Mouse (Mus musculus) liver, embryonic 14.5 days (tissue): Measurements from ENCODE around the gene Unc5a.

Experiments used
- CTCF ChIP-seq: IDR thresholded peaks from 2 replicates; pipeline ENCODE4 v1.5.1; 2016; ENCODE audit warnings: antibody characterized with exemption, low read depth, control low read depth
- EP300 ChIP-seq: IDR thresholded peaks from 2 replicates; pipeline ENCODE4 v1.6.1; 2016; ENCODE audit warnings: antibody characterized with exemption, low read depth

DNA sequence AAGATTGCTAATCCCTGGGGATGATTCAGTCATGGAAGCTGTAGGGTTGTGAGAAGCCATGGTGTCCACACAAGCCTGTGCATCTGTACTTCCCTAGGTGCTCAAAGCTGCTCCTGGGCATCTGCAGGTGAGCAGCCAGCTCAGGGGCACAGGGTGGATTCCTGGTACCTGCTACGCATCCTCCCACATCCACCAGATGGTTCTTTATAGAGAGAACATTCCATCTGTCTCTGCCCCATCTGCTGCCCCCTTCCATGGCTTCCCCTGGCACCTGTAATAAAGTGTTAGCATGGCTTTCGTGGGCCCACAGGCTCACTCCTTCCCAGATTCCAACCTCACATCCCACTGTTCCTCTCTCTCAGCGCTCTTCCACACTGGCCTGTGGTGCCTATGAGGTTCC lies 10.7 kb upstream of the Unc5a start:
- TF ChIP-seq CTCF (no peak), EP300 (no peak)
